Mouse (Mus musculus): ENCODE measurements at regions not wholly inside any gene's neighbourhood (a gene's known extent, or its start where the extent isn't known, plus 50 kb on each side); places are given as distances from the start of the nearest gene placed in this dataset.

DNA sequence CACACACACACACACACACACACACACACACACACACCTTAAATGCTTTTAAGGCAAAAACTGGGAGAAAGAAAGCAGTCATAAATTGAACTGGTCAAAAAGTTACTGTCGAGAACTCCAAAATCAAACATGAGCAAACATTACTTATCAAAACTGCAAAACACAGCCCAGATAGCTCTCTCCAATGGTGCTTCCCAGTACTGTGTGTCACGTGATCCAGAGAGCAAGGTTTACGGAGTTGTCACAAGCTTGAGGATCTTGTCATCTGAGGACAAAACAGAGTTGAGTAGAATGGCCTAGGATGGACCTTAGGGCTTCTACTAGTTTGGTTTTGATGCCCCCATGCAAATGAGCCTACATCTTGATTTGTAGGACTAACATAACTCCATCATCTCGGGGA lies 102.3 kb upstream of the Bcl6 start:
- peak; percentile 24 for DNase-seq

DNA sequence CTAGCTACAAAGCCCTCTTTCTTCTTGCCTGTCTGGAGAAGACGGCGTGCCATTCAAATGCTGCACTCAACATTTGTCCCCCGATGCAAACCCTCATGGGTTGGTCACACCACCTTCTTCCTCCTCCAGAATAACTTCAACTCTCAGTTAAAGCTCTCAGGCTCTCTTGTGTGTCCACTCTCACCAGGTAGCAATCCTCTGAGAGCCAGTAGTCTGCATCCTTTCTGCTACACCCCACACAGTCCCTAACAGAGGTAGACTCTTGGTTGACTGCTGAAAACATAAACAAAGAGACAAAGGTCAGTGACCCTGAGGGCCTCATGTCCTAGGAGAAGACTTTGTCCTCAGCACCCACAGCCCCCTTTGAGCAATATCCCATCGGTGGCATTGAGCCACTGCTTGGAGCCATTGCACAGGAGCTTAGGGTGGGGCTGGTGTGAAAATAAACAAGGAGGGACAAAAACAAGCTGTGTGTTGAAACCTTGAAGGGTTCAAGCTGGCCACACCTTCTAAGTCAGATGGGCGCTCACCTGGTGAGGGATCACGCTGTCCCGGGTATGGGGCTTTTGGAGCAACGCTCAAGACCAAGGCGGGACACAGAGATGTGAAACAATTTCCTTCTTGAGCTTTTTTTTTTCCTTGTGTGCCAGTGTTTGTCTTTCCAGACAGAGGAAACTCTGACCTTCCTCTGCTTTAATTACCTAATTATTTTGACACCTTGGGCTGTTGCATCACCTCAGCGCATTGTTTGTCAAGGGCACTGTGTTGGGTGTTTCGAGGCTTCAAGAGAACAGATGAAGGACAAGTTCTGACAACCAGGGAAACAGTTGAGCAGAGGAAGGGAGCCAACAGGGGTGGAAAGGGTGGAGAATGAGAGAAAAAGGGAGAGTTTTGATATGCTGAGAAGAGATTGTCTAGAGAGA lies 101.4 kb upstream of the Bcl6 start:
- DNase-seq, result peak; percentile 58

DNA sequence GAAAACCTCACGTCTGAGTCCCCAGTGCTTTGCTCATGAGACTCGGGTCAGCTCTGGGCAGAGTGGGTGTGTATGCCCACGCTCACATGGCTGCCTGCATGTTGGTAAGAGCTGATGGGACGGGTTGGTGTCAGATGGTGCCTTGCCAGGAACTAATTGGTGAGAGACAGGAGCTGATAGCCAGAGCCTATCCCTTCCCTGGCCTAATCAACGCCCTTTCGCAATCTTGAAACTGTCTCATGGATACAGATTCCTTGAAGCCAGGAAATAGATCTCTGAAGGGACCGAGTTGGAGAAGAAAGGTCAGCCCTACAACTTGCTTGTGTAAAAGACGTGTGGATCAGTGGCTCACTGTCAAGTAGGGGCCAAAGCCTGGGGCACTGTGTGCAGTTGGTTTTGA lies 95.3 kb upstream of the Bcl6 start:
- DNase-seq, result peak; percentile 88

DNA sequence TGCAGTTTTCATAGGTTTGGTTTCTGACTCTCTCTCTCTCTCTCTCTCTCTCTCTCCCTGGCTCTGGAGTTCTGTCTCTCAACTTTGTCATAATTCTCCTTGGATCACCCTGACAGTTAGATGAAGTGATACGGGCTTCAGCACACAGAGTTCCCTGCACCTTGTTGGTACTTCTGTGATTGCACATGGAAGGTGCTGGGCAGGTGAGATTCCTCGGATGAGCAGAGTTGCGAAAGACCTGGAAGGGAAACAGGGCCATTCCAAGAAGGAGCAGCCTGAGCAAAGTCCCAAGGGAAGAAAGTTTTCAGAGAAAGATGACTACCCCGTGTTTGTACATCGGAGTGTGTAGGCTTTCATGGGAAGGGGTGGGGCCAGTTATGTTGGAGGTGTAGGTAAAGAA lies 91.8 kb upstream of the Bcl6 start:
- peak; percentile 59 for DNase-seq

DNA sequence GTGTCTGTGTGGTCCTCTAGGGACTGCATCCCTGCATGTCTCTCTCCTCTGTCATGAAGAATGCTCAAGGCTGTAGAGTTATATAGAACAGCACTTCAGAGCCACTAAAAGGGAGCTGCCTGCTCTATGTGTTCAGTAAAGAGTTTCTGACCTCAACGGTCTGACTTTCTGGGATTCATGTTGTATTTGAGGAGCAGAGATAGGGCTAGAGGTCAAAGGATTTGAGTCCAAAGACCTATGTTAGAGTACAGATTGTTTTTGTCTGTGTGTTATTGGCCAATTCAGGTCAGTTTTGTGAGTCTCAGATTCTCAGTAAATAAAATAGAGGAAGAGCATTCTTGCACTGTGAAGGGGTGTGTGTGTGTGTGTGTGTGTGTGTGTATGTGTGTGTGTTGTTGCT lies 90.0 kb upstream of the Bcl6 start:
- DNase-seq, result peak; percentile 57

DNA sequence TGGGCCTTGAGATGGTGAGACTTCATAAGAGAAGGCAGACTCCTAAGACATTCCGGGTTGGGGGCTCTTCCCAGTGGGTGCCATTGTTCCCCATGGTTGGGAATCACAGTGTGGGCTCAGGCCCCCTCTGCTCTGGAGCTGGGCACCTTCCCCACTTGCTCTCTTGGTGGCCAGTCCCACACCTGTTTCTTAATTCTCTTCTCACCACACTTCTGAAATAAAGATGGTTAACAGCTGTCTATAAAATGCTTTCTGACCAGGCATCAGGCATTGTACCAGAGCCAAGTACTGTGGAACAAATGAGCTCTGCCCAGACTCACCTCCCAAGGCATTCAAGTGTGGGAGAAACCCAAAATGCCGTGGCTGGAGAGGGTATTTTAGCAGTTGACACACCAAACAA lies 88.8 kb upstream of the Bcl6 start:
- peak; percentile 85 for DNase-seq

DNA sequence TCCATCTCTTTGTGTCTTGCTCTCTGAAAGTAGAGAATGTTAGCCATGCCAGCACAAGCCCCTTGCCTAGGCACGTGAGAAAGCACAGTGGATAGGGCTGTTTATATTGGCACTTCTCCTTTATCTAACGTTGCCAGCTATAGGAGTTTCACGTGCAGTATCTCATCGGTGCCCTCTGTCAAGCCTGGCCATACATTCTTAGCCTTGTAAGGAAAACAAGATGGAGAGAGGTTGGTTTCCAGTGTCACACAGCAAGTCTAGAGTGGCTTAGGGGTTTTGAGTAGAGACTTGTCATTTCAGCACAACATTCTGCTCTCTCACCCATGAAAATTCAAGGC lies 88.1 kb upstream of the Bcl6 start:
- DNase-seq, result no peak

DNA sequence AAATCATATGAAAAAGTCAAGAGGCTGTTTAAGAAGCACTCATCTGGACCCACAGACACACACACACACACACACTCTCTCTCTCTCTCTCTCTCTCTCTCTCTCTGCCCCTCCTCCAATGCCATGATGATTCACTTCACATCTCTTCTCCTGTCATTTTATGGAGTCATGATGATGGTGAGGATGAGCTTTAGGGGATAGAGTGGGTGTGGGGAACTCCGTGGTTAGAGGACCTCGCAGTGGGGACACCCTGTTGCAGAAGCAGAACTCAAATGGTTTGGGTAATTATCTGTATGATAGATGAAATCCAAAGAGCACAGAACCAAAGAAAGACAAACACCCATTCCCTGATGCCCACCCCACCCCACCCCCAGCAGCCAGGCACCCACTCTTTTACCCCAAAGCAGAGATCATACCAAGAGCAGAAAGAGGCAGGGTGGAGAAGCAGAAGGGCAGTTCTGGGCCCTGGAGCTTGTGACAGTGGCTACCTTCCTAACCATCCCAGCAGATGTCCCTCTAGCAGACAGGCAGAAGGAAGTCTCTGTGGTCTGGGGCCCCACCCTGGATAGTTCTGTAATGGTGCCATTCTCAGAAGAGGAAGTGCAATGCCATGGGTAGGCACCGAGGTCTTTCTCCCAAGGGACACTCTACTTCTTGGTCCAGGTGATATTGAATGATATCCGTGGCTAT lies 87.6 kb upstream of the Bcl6 start:
- peak; percentile 95 for DNase-seq

DNA sequence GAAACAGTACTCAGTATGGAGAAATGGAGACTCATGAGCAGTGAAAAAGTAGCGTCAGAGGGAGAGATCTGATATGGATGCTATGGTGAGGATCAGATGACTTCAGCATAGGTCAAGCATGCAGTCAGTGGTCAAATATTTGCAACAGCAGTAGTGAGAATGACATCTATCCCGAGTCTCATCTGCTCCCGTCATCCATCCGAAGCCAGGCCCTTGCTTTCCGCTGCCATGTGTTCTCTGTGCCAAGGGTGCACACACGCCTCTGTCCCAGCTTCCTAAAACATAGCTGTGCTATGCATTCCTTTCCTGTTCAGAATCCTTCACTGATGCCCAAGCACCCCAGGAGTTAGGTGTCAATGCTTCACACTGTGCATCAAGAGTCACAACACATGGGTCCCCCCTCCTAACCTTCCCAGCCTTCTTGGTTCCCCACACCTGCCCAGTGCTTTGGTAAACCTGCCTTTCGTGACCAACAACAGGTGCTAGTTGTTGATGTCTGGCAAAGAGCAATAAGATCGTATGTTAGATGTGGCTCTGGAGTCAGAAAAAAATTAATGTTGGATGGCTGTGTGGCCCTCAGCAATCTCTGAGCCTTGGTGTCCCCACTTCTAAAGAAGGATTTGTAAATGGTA lies 85.1 kb upstream of the Bcl6 start:
- DNase-seq, result peak; percentile 62

DNA sequence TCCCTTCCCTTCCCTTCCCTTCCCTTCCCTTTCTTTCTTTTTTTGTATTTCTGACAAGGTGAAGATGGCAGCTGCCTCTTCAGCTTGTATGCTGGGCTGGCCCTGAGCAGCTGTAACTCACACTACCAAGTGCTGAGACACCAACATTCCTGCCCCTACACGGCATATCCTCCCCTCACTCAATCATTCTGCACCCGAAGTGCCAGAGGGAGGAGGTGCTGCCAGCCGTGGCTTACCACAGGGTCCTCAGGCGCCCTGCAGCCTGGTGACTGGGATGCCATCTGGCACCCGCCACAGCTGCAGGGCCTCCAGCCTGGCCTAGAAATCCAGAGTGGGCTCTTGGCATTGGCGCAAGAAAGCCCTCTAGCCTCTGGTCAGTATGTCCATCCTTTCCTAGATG lies 84.4 kb upstream of the Bcl6 start:
- peak; percentile 76 for DNase-seq

DNA sequence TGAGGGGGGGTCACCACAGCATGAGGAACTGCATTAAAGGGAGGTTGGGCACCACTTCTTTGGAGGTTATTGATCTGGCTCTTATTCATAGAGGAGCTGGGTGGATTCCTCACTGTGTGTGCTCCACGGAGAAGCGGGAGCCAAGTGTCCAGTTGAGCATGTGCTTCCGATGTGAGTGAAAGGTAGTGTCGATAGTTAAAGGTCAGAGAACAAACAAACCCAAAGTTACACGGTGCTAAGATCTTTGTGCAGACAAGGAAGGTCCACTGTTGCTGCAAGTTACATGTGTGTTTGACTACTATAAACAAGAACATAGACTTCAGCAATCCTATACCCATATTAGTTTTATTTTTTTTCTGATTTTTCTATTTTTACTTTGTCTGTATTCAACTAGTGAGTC lies 80.8 kb upstream of the Bcl6 start:
- no peak for DNase-seq

DNA sequence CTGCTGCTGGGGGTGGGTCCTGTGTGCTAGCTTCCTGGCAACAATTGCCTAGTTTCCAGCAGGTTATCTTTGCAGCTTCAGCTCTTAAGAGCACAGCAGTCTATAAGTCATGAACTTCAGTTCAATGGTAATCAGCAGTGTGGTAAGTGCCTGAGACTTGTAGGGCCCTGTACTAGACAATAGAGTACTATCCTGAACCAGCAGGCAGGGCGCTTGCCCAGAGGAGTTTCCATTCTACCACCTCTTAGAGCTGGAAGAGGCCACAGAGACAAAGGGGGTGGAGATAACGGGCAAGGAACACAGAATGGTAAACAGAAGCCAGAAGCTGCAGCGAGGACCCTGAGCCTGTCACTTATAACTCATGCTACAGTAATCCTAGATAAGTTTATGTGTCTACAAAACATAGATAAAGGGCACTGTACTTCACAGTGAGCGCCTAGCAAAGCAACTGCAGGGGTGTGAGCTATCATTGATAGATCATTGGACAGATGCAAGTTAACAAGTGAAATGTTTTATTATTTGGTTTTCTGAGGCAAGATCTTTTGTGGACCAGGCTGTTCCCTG lies 79.7 kb upstream of the Bcl6 start:
- DNase-seq, result no peak

DNA sequence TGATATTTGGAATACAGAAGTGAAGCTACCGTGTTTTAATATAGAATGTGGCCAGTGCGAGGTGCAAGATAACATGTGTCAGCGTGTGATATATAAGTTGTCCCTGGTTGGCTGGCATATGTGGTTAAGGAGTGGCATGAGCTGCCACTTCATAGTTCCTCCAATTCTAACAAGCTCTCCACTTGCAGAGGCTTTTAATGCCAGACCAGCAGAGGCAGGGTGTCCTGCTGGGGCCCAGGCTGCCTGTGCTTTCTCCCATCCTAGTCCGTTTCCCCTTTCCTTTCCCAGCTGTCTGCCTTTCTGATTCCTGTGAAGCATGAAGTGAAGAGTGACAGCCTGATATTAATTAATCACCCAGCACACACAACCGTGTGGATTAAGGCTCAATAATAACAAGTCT lies 73.7 kb upstream of the Bcl6 start:
- DNase-seq, result peak; percentile 45

DNA sequence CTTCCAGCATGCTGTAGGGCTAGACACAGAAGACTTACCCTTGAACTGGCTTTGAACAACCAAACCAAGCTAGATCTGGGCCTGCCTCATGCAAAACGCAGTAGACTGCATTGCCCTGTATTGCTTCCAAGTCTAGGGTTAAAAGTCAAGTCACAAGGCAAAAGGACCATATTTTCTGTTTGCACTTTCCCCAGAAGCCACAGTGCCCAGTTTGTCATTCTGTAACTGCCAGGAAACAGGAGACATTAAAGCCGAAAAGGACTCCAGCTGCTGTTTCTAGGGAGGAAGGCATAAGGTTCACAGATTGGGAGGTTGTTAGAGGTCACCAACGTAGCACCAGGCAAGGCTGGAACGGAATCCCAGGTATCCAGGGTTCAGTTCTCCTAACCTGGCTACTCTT lies 72.8 kb upstream of the Bcl6 start:
- peak; percentile 61 for DNase-seq

DNA sequence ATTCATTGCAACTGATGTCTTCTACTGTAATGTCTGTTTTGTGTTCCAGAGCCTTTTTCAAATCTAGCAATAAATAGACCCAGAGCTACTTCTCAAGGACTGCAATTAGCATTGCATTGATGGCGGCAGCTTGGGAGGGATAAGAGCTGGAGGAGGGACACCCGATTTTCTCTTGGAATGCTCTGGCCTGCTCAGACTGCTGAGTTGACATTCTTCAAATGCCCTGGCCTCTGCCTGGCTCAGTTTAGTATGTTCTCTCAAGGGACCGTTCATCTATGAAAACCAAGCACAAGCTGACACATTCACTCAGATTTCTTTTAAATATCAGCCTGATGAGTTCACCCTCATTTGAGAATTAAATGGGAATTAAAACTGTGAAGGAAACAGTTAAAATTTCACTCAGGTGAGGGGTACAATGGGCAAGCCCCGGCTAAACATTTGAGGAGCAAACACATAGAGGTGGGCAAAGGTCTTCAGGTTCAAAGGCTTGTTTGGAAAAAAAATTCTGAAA lies 70.5 kb upstream of the Bcl6 start:
- no peak for DNase-seq

DNA sequence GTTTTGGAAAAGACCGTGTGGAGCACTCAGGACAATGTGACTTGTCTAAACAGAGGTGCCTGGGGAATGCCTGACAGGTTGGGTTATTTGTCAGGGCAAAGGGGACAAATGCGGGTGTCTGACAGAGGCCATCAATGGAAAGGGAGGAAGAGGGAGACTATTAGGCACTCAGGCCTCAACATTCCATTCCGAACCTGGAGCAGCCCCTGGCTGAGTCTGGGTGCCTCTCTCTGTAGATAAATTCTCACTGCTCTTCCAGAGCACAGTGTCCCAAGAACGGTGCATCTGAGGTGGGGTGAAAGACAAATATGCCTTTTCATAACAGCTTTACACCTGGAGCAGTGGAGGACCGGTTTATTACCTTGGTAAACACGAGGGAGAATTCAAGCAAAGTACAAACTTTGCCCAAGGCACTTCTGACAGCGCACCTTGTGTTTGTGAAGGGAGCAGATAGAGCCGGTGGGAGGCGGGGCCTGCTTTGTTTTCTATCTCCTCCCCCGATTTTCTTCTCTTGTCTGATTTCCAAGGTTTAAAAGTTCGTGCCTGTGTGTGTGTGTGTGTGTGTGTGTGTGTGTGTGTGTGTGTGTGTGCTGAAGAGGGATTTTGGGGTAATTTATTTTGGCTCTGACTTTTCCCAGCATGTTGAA lies 68.4 kb upstream of the Bcl6 start:
- DNase-seq, result no peak

DNA sequence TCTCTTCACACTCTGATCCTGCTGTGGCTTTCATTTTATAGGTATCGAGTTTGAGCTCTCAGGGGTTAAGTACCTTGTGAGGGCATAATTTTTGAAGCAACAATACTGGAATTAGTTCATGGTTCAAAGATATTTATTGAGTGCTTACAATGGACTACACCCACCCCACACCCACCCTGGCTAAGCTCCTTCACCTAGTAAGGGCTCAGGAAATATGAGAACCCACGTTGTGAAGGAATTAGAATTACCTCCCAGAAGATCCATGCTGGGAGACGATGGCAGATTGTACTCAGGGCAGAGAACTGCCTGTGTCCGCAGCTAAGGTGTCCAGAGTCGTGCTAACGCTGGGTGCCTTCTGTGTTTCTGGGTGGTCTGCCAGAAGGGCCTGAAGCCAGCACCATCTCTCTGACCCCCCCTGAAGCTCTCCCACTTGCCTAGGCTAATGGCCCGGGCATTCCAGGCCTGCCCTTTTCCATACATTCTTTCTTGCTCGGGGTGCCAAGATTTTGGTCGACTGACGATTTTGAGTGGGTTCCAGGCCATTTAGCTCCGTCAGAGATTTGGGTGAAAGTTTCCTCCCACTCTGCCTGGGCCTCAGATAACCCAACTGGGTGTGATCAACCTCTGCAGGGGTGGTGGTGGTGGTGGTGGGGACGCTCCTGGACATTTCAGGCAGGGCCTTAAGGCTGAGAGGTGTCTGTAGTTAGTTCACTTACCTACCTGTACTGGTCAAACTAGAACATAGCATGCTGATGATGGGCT lies 67.7 kb upstream of the Bcl6 start:
- no peak for DNase-seq

DNA sequence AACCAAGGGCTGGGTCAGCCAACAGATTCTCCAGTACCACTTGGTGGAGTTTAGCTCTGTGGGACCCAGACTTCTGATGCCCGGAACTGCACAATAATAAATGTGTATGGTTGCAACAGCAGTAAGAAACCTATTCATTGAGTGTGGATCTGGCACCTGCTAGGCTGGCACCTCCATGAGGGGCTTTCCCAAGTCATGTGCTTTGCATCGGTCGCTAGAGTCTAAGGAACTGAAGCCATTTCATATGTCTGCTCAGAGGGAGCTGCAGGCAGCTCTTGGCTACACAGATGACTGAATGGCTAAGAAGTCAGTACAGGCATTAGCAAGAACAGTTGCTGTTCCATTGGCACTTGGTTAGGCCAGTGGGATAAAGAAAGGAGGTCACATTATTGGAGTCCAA lies 65.6 kb upstream of the Bcl6 start:
- DNase-seq, result no peak

DNA sequence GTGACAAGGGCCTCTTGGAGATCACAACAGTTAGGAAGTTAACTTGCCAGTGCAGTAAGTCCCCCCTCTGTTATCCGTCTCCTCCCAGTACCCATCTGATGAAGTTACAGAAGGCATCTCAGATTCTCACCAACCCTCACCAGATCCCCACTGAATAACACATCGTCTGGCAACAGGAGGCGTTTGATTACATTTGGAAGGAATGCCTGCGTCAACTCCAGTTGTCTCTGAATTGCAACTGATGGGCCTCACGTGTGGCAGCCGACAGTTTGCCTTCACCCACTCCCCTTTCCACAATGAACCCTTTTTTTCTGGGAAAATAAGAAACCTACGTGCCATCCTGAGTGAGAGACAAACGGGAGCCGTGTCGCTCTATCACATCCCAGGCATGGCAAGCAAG lies 64.8 kb upstream of the Bcl6 start:
- DNase-seq, result no peak

DNA sequence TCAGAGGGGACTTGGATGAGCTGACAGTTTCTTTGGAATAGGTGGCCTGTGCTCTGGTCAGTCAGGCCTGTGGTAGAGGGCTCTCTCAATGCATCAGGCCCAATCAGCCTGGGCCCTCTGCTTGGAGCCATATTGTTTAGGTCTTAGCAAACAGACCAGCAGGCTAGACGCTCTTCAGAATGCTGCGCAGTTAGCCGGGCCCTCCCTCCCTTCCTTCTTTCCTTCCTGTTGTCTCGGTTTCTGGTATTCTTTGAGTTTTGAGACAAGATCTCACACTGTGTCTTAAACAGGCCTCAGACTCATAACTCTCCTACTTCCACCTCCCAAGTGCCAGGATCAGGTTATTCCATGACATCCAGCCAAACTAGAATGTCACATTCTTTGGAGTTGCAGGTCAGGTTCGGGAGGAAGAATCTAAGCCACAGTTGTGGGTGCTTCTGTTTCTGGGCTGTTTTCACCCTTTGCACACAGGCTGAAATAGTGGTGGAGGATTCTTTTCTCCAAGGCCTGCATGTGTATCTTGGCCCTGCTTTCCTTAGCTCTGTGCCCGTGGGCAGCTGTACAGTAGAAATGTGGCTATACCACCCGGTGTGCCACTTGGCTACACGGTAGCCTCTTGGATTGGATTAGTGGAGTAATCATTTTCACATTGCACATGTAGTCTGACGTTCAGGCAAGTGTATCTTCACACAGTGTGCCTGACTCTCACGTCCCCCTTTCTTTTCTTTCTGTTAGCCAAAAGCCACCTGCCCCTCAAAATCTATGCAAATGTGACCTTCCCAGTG lies 62.4 kb upstream of the Bcl6 start:
- DNase-seq, result no peak

DNA sequence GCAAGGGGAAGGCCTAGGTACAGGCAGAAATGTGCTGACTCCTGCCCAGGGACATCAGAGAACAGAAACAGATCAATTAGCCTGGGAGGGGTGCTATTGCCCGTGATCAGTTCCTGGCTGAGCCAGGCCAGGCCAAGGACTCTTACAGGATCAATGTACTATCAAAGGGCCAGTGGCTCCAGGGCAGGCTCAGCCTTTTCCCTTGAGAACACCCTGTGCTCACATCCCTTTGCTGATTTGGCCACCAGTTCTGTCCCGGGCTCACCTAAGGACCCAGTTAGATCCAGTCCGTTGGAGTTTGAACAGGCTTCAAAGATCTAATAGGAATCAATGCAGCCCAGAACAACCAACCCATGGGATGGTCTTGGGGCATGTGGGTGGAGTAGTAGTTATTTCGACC lies 55.1 kb upstream of the Bcl6 start:
- DNase-seq, result peak; percentile 70
